Mouse (Mus musculus) CH12.LX (cell line): Measurements from ENCODE around the gene Slc12a6.

Experiments
- CHD1 ChIP-seq: IDR thresholded peaks from 2 replicates; pipeline ENCODE4 v1.6.1; 2012; ENCODE audit warnings: low read depth, low read length, improper control_type of control experiment, inconsistent platforms
- CTCF ChIP-seq, 2 experiments: IDR thresholded peaks in 1 of 2; conservative IDR thresholded peaks in 1 of 2; 2 replicates each; pipeline ENCODE4 v1.5.1; 2011 to 2012; ENCODE audit warnings: low read depth in 2 of 2, low read length in 2 of 2, improper control_type of control experiment in 1 of 2, inconsistent platforms in 1 of 2, mild to moderate bottlenecking in 1 of 2, moderate library complexity in 1 of 2
- EP300 ChIP-seq: IDR thresholded peaks from 2 replicates; pipeline ENCODE4 v1.6.1; 2011; ENCODE audit warnings: low read length, improper control_type of control experiment
- MAFK ChIP-seq: IDR thresholded peaks from 2 replicates; pipeline ENCODE4 v1.6.1; 2011; ENCODE audit warnings: low read length, improper control_type of control experiment; ENCODE audit not compliant: insufficient replicate concordance
- MXI1 ChIP-seq: IDR thresholded peaks from 2 replicates; pipeline ENCODE4 v1.6.1; 2011; ENCODE audit warnings: mild to moderate bottlenecking, low read depth, low read length, improper control_type of control experiment
- PAX5 ChIP-seq: IDR thresholded peaks from 2 replicates; pipeline ENCODE4 v1.6.1; 2012; ENCODE audit warnings: low read length, inconsistent platforms, mixed read lengths
- POLR2A ChIP-seq: IDR thresholded peaks from 2 replicates; pipeline ENCODE4 v1.6.1; 2011; ENCODE audit warnings: low read depth, mild to moderate bottlenecking, improper control_type of control experiment, low read length
- RAD21 ChIP-seq: IDR thresholded peaks from 2 replicates; pipeline ENCODE4 v1.6.1; 2011; ENCODE audit warnings: low read depth, mild to moderate bottlenecking, low read length, improper control_type of control experiment, moderate library complexity
- SIN3A ChIP-seq: IDR thresholded peaks from 2 replicates; pipeline ENCODE4 v1.6.1; 2012; ENCODE audit warnings: low read length, improper control_type of control experiment, inconsistent platforms
- SMC3 ChIP-seq: IDR thresholded peaks from 2 replicates; pipeline ENCODE4 v1.6.1; 2011; ENCODE audit warnings: low read depth, low read length, improper control_type of control experiment
- USF1 ChIP-seq: IDR thresholded peaks from 2 replicates; pipeline ENCODE4 v1.6.1; 2014; ENCODE audit warnings: low read depth, mild to moderate bottlenecking, inconsistent platforms, low read length, improper control_type of control experiment
- USF2 ChIP-seq: conservative IDR thresholded peaks from 2 replicates; pipeline ENCODE4 v1.6.1; 2011; ENCODE audit warnings: low read depth, low read length, improper control_type of control experiment
- ZC3H11A ChIP-seq: IDR thresholded peaks from 2 replicates; pipeline ENCODE4 v1.6.1; 2012; ENCODE audit warnings: low read depth, mild to moderate bottlenecking, inconsistent platforms, low read length, improper control_type of control experiment
- ZKSCAN1 ChIP-seq: IDR thresholded peaks from 2 replicates; pipeline ENCODE4 v1.6.1; 2012; ENCODE audit warnings: low read depth, inconsistent platforms, low read length, improper control_type of control experiment, borderline replicate concordance

DNA sequence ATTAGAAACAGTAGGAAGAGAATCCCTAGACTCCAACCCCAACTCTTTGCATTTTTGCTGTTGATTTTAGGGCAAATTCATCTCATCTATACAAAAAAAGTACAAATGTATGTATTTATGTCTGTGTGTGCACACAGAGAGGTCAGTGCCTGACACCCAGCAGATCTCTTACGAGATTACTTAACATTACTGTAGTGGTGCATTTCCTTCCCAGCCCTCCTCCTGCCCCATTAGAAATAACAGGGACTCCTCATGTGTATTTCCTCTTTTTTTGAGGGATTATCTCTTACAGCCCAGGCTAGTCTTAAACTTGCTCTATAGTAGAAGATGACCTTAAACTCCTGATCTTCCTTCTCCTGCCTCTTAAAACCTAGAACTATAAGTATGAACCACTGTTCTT lies 127.1 kb downstream of the Slc12a6 start:
- no peak for TF ChIP-seq CHD1
- no peak for TF ChIP-seq CTCF (conservative IDR thresholded peaks at IDR 0.05 in 1 of 2, IDR thresholded peaks at IDR 0.05 in 1 of 2; ENCODE audit: low read depth in 2 of 2, low read length in 2 of 2)
- no peak for TF ChIP-seq SIN3A
- no peak for TF ChIP-seq POLR2A
- TF ChIP-seq EP300 = no peak
- no peak for TF ChIP-seq ZKSCAN1
- TF ChIP-seq USF2 = no peak
- no peak for TF ChIP-seq SMC3
- no peak for TF ChIP-seq PAX5
- TF ChIP-seq USF1 = no peak
- TF ChIP-seq MXI1 = no peak
- TF ChIP-seq MAFK = no peak
- TF ChIP-seq ZC3H11A = no peak
- TF ChIP-seq RAD21 = no peak
